In genomic region chr9:71362401-71362800, GRCm38 (mm10) we compare ENCODE assay signal across 22 mouse cellular contexts.
DNase-seq lines count a peak whose midpoint lies in the region; ATAC-seq and TF ChIP-seq lines count a peak whose summit lies in the region.
"Had no signal": no experiment of that assay in that cellular context is flagged by ENCODE, and none has a peak within 500 bp of the region (broad histone marks: within the 10 kb centered on the region; RNA-seq: fewer than 3 reads in every experiment).

No protein-coding gene starts in this region.

- no peaks in the 10 kb centered on the region for H3K27me3 ChIP-seq in heart, postnatal 0 days (ENCODE audit: control insufficient read depth, insufficient read depth, low read length)
- no peaks in the 10 kb centered on the region for H3K27me3 ChIP-seq in kidney, postnatal 0 days (ENCODE audit: insufficient read depth, low read length)
- no peaks in the 10 kb centered on the region for H3K27me3 ChIP-seq in midbrain, postnatal 0 days (ENCODE audit: insufficient read depth, low read length)
- no peaks in the 10 kb centered on the region for H3K27me3 ChIP-seq in midbrain, embryonic 10.5 days (ENCODE audit: low read depth, poor library complexity, severe bottlenecking)
- H3K27me3 ChIP-seq: CH12.LX; limb, embryonic 15.5 days; midbrain, embryonic 15.5 days; neural tube, embryonic 15.5 days had no signal

- no peaks in the 10 kb centered on the region for H3K36me3 ChIP-seq in heart, postnatal 0 days (replicated peaks; ENCODE audit: control insufficient read depth, insufficient read depth, low read length)
- no peaks in the 10 kb centered on the region for H3K36me3 ChIP-seq in kidney, postnatal 0 days (ENCODE audit: insufficient read depth, low read length)
- no peaks in the 10 kb centered on the region for H3K36me3 ChIP-seq in midbrain, postnatal 0 days (ENCODE audit: insufficient read depth, low read length)
- H3K36me3 ChIP-seq in midbrain, embryonic 10.5 days, result no peaks in the 10 kb centered on the region
- H3K36me3 ChIP-seq: forebrain, embryonic 10.5 days; limb, embryonic 15.5 days; midbrain, embryonic 15.5 days; neural tube, embryonic 15.5 days had no signal

- H3K9me3 ChIP-seq in heart, postnatal 0 days (replicated peaks; ENCODE audit: control insufficient read depth, low read length), result no peaks in the 10 kb centered on the region
- no peaks in the 10 kb centered on the region for H3K9me3 ChIP-seq in kidney, postnatal 0 days (replicated peaks; ENCODE audit: low read length)
- no peaks in the 10 kb centered on the region for H3K9me3 ChIP-seq in midbrain, postnatal 0 days (ENCODE audit: low read length)
- H3K9me3 ChIP-seq in midbrain, embryonic 10.5 days (replicated peaks), result no peaks in the 10 kb centered on the region
- H3K9me3 ChIP-seq: forebrain, embryonic 10.5 days; limb, embryonic 15.5 days; midbrain, embryonic 15.5 days; neural tube, embryonic 15.5 days had no signal

- DNase-seq in heart, postnatal 0 days (ENCODE audit: low spot score), result no peak
- DNase-seq in heart, postnatal 14 days, result no peak
- DNase-seq in kidney, postnatal 0 days (ENCODE audit: low spot score), result no peak
- DNase-seq in kidney, postnatal 14 days, result no peak
- no peak for DNase-seq in midbrain, postnatal 0 days (ENCODE audit: low spot score)
- no peak for DNase-seq in midbrain, embryonic 10.5 days (ENCODE audit: low spot score)
- peak; percentile 63 for DNase-seq in R1 (ENCODE audit: low read depth, low spot score)
- no peak for DNase-seq in adrenal gland, postnatal 36 days
- DNase-seq: adrenal gland, postnatal 25 days; cerebellum, adult 18-20 months; forebrain, postnatal 0 days; right cerebral cortex, postnatal 14 days; spleen, adult 18-20 months had no signal

- H3K9ac ChIP-seq in heart, postnatal 0 days (replicated peaks; ENCODE audit: low read depth, low read length), result no peak overlapping the region
- H3K9ac ChIP-seq in kidney, postnatal 0 days (ENCODE audit: low read depth, low read length), result no peak overlapping the region
- H3K9ac ChIP-seq in midbrain, postnatal 0 days (replicated peaks; ENCODE audit: low read length, poor library complexity, severe bottlenecking), result no peak overlapping the region
- H3K9ac ChIP-seq: forebrain, postnatal 0 days; hindbrain, embryonic 14.5 days; limb, embryonic 15.5 days; midbrain, embryonic 15.5 days; neural tube, embryonic 15.5 days had no signal

- 0 out of 2 replicates have a peak, but pooled peaks have one; percentile 7 for TF ChIP-seq CTCF in heart, postnatal 0 days (IDR thresholded peaks at IDR 0.05; ENCODE audit: low read depth)
- peak; percentile 37 for TF ChIP-seq CTCF in kidney, postnatal 0 days (IDR thresholded peaks at IDR 0.05; ENCODE audit: low read depth)
- peak; percentile 20; the same call in 1 of the 2 replicates for TF ChIP-seq CTCF in midbrain, postnatal 0 days (IDR thresholded peaks at IDR 0.05)

- H3K27ac ChIP-seq in heart, postnatal 0 days (ENCODE audit: low read depth), result no peak overlapping the region
- peak overlapping the region; percentile 62 for H3K27ac ChIP-seq in kidney, postnatal 0 days
- H3K27ac ChIP-seq in midbrain, postnatal 0 days (ENCODE audit: low read depth, low read length), result no peak overlapping the region
- H3K27ac ChIP-seq in midbrain, embryonic 10.5 days (replicated peaks), result no peak overlapping the region
- H3K27ac ChIP-seq: forebrain, embryonic 10.5 days; hindbrain, embryonic 14.5 days; layer of hippocampus, adult 2 months; limb, embryonic 15.5 days; midbrain, embryonic 15.5 days; neural tube, embryonic 15.5 days had no signal

- no peak overlapping the region for H3K4me3 ChIP-seq in heart, postnatal 0 days (ENCODE audit: low read depth, low read length)
- no peak overlapping the region for H3K4me3 ChIP-seq in kidney, postnatal 0 days (replicated peaks; ENCODE audit: low read depth, low read length)
- no peak overlapping the region for H3K4me3 ChIP-seq in midbrain, postnatal 0 days (ENCODE audit: low read depth, low read length)
- no peak overlapping the region for H3K4me3 ChIP-seq in midbrain, embryonic 10.5 days
- H3K4me3 ChIP-seq: forebrain, embryonic 10.5 days; layer of hippocampus, adult 2 months; limb, embryonic 15.5 days; megakaryocyte, embryonic 14.5 days; midbrain, embryonic 15.5 days; neural tube, embryonic 15.5 days had no signal

- TF ChIP-seq EP300 in heart, postnatal 0 days (IDR thresholded peaks at IDR 0.05; ENCODE audit: low read depth), result no peak

- H3K4me1 ChIP-seq in heart, postnatal 0 days (ENCODE audit: control insufficient read depth, insufficient read depth), result peaks cover 8% of the 10 kb centered on the region
- no peaks in the 10 kb centered on the region for H3K4me1 ChIP-seq in kidney, postnatal 0 days (replicated peaks; ENCODE audit: insufficient read depth, low read length)
- H3K4me1 ChIP-seq in midbrain, postnatal 0 days (ENCODE audit: insufficient read depth, low read length), result no peaks in the 10 kb centered on the region
- peaks cover 19% of the 10 kb centered on the region for H3K4me1 ChIP-seq in midbrain, embryonic 10.5 days
- H3K4me1 ChIP-seq: megakaryocyte, embryonic 14.5 days; midbrain, embryonic 15.5 days had no signal

- no peak for ATAC-seq in heart, postnatal 0 days (ENCODE audit: insufficient read depth, low read depth)
- ATAC-seq in kidney, postnatal 0 days (replicated peaks; ENCODE audit: low FRiP score, low read depth), result no peak
- ATAC-seq in midbrain, postnatal 0 days (ENCODE audit: low FRiP score), result no peak
- ATAC-seq: forebrain, postnatal 0 days; midbrain, embryonic 15.5 days had no signal

- intact Hi-C loops in heart, postnatal 14 days (cut with DNase I), result no loop called here

- H3K4me2 ChIP-seq in heart, postnatal 0 days (ENCODE audit: low read depth, low read length), result no peak overlapping the region
- H3K4me2 ChIP-seq in kidney, postnatal 0 days (ENCODE audit: low read length), result no peak overlapping the region
- H3K4me2 ChIP-seq in midbrain, postnatal 0 days (ENCODE audit: low read depth, low read length, poor library complexity, severe bottlenecking), result no peak overlapping the region
- H3K4me2 ChIP-seq: heart, embryonic 11.5 days; hindbrain, embryonic 14.5 days; limb, embryonic 15.5 days; midbrain, embryonic 15.5 days; neural tube, embryonic 15.5 days had no signal
